Mouse (Mus musculus) liver, embryonic 11.5 days (tissue): Measurements from ENCODE around the gene Mrpl14. TPM values are rescaled to one million over a fixed set of nuclear protein-coding genes. Genes with fewer than 3 reads are reported as not detected.

ENCODE experiments used
- ATAC-seq: fragments of 200-750 bp; cut with Nextera tagmentation; replicated peaks from 2 replicates; pipeline ENCODE4 v1.8.0; 2017; ENCODE audit warnings: moderate number of reproducible peaks, mild to moderate bottlenecking, moderate TSS enrichment, moderate library complexity; ENCODE audit not compliant: low FRiP score
- DNase-seq: peaks from one replicate; pipeline ENCODE4 v3.0.0-alpha.2; 2017; ENCODE audit warnings: low spot score
- H3K27ac ChIP-seq: fragments of 300-500 bp; sonication (generic); 2 replicates; pipeline ENCODE4 v1.5.1; 2014; ENCODE audit warnings: mild to moderate bottlenecking, low read depth, low read length, control low read depth
- H3K27me3 ChIP-seq: fragments of 300-500 bp; sonication (generic); replicated peaks from 2 replicates; pipeline ENCODE4 v1.6.1; 2014; ENCODE audit warnings: low read length, mixed read lengths; ENCODE audit not compliant: control insufficient read depth, insufficient read depth
- H3K36me3 ChIP-seq: fragments of 300-500 bp; sonication (generic); 2 replicates; pipeline ENCODE4 v1.6.1; 2014; ENCODE audit warnings: mild to moderate bottlenecking, low read length, moderate library complexity, mixed read lengths; ENCODE audit not compliant: control insufficient read depth, insufficient read depth
- H3K4me1 ChIP-seq: fragments of 300-500 bp; sonication (generic); replicated peaks from 2 replicates; pipeline ENCODE4 v1.6.1; 2014; ENCODE audit warnings: low read length, mixed read lengths; ENCODE audit not compliant: control insufficient read depth, insufficient read depth
- H3K4me2 ChIP-seq: fragments of 300-500 bp; sonication (generic); 2 replicates; pipeline ENCODE4 v1.6.1; 2014; ENCODE audit warnings: mild to moderate bottlenecking, control low read depth, moderate library complexity
- H3K4me3 ChIP-seq: fragments of 300-500 bp; sonication (generic); 2 replicates; pipeline ENCODE4 v1.5.1; 2014; ENCODE audit warnings: low read depth, low read length, control low read depth
- H3K9ac ChIP-seq: fragments of 300-500 bp; sonication (generic); 2 replicates; pipeline ENCODE4 v1.6.1; 2014; ENCODE audit warnings: low read depth, low read length, control low read depth
- H3K9me3 ChIP-seq: fragments of 300-500 bp; sonication (generic); 2 replicates; pipeline ENCODE4 v1.6.1; 2016; ENCODE audit warnings: low read length, inconsistent platforms, mixed read lengths; ENCODE audit not compliant: control insufficient read depth
- WGBS: fragments of 180-500 bp; shearing (Covaris S2); extraction: QIAGEN DNeasy Blood & Tissue Kit; methylation state at CpG from one replicate; pipeline ENCODE4 v1.1.7; 2014; 5-methylcytosine and 5-hydroxymethylcytosine counted together
- polyA plus RNA-seq: library from polyadenylated mRNA; unstranded; fragments of >200 nt; fragmentation: Nextera tagmentation; extraction: Ambion mirVana; gene quantifications from 2 replicates; pipeline ENCODE4 v1.2.1, GENCODE M21; 2014

The Mrpl14 gene
- polyA plus RNA-seq, 1 experiment from 2014 or later, result 192 TPM

DNA sequence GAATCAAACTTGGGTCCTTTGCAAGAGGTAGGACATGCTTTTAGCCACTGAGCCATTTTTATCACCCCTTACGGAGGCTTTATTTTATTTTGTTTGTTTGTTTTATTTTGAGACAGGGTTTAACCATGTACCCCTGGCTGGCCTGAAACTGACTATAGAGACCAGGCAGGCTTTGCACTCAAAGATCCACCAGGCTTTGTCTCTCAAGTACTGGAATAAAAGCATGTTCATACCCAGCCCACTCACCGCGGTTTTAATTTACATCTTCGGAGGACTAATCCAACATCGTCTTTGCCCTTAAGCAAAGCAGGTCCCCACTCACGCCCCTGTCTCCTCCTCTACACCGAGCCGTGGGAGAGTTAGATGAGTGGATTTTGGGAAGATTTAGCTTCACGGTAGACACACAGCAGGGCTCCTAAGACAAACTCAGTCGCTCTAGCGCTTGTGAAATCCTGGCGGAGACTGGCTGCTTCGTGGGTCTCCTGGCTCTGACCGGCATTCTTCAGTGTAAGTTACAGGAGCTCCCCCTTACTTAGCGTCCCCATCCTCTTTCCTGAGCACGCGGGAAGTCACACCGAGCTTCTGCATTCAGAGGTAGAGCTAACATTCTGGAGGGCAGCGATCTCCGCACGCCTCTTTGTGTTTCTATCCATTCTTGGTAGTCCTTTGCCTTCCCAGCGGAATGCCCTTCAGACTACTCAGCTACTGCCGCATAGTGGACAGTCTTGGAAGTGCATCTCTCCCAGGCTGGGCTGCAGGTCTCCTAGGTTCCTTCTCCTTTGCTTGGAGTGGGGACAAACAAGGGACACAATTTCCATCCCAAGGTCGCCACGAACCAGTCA is 37.8 kb downstream of the Mrpl14 start:
- H3K4me3 ChIP-seq, result peak overlapping the region; percentile 53
- H3K27ac ChIP-seq, result no peak overlapping the region
- H3K36me3 ChIP-seq, result no peaks in the 10 kb centered on the region
- no peaks in the 10 kb centered on the region for H3K27me3 ChIP-seq
- peaks cover 19% of the 10 kb centered on the region for H3K4me1 ChIP-seq
- DNase-seq (peak; percentile 80), ATAC-seq (0 out of 2 replicates have a peak, but pooled peaks have one; percentile 43)
- H3K9ac ChIP-seq, result peak overlapping the region; percentile 66
- no peaks in the 10 kb centered on the region for H3K9me3 ChIP-seq
- H3K4me2 ChIP-seq, result peak overlapping the region; percentile 91
- 8% methylated on average over 25 of the region's 25 CpGs for WGBS

- Histone ChIP-seq H3K27me3 (no peaks in the 10 kb centered on the region; the same call in 1 of the 2 replicates), H3K4me3 (no peak overlapping the region), H3K4me1 (peaks cover 19% of the 10 kb centered on the region), H3K9me3 (no peaks in the 10 kb centered on the region), H3K36me3 (no peaks in the 10 kb centered on the region), H3K4me2 (no peak overlapping the region; the same call in 1 of the 2 replicates), H3K9ac (no peak overlapping the region), H3K27ac (no peak overlapping the region)
- 86% methylated on average over 10 of the region's 10 CpGs for WGBS
- no peak for ATAC-seq
- DNase-seq, result no peak
These were observed 38.4 kb downstream of the Mrpl14 start for GRCm38 (mm10) chr17:45724574-45724921.

GRCm38 (mm10) chr17:45726249-45726648 is 40.1 kb downstream of the Mrpl14 start:
- DNase-seq (no peak), ATAC-seq (peak; percentile 81)
- no peaks in the 10 kb centered on the region for H3K36me3 ChIP-seq
- H3K4me2 ChIP-seq, result peak overlapping the region; percentile 59
- H3K4me3 ChIP-seq, result peak overlapping the region; percentile 10; the same call in 1 of the 2 replicates
- peak overlapping the region; percentile 68 for H3K9ac ChIP-seq
- peak overlapping the region; percentile 79 for H3K27ac ChIP-seq
- H3K27me3 ChIP-seq, result no peaks in the 10 kb centered on the region; the same call in 1 of the 2 replicates
- WGBS, result 39% methylated on average over 7 of the region's 7 CpGs
- H3K9me3 ChIP-seq, result no peaks in the 10 kb centered on the region
- H3K4me1 ChIP-seq, result peaks cover 19% of the 10 kb centered on the region

DNA sequence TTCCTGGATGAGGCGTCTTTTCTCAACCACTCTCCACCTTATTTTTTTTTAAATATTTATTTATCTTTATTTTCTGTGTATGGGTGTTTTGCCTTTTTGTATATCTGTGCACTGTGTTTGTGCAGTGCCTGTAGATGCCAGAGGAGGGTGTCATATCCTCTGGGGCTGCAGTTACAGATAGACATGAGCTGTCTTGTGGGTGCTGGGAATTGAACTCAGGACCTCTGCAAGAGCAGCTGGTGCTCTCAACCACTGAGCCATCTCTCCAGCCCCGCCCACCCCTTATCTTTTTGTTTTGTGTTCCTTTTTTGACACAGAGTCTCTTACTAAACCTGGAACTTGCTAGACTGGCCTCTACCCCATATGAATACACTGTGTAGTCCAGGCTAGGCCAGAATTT is 41.4 kb downstream of the Mrpl14 start:
- no peak for DNase-seq
- no peak overlapping the region for H3K27ac ChIP-seq
- peaks cover 19% of the 10 kb centered on the region for H3K4me1 ChIP-seq
- ATAC-seq, result no peak
- no peak overlapping the region for H3K4me2 ChIP-seq
- WGBS, result 78% methylated on average over 2 of the region's 2 CpGs
- H3K36me3 ChIP-seq, result no peaks in the 10 kb centered on the region
- H3K4me3 ChIP-seq, result no peak overlapping the region
- H3K9ac ChIP-seq, result no peak overlapping the region
- no peaks in the 10 kb centered on the region for H3K9me3 ChIP-seq
- peaks cover 10% of the 10 kb centered on the region for H3K27me3 ChIP-seq

GRCm38 (mm10) chr17:45727983-45728723 is 42.0 kb downstream of the Mrpl14 start:
- ATAC-seq (no peak), DNase-seq (no peak)
- H3K9ac ChIP-seq, result no peak overlapping the region
- H3K36me3 ChIP-seq, result no peaks in the 10 kb centered on the region
- H3K27ac ChIP-seq, result no peak overlapping the region
- H3K4me3 ChIP-seq, result no peak overlapping the region
- H3K4me1 ChIP-seq, result peaks cover 21% of the 10 kb centered on the region
- no peaks in the 10 kb centered on the region for H3K9me3 ChIP-seq
- 68% methylated on average over 8 of the region's 8 CpGs for WGBS
- no peak overlapping the region for H3K4me2 ChIP-seq
- H3K27me3 ChIP-seq, result peaks cover 16% of the 10 kb centered on the region

DNA sequence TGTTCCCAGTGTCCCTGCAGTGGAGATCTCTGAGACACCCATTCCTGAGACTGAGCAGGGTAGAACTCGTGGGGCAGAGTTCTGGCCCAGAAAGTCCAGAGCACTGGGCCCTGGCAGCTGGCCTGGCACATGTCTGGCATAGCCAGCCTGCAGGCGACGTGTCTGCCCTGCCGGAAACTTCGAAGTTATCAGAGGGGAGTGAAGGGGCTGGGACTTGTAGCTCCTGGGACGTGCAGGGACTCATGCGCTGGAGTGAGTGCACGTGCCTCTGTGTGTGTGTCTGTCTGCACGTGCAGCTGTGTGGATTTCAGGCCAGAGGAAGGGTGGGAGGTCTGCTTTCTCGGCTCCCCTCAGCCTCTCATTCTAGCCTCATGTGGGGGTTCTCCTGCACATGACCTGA is 43.3 kb downstream of the Mrpl14 start:
- Histone ChIP-seq H3K4me1 (peaks cover 33% of the 10 kb centered on the region), H3K4me3 (no peak overlapping the region), H3K27ac (no peak overlapping the region; the same call in 1 of the 2 replicates), H3K36me3 (no peaks in the 10 kb centered on the region), H3K9me3 (no peaks in the 10 kb centered on the region), H3K9ac (no peak overlapping the region), H3K4me2 (no peak overlapping the region), H3K27me3 (peaks cover 25% of the 10 kb centered on the region)
- DNase-seq (no peak), ATAC-seq (no peak)
- WGBS, result 56% methylated on average over 10 of the region's 10 CpGs

DNA sequence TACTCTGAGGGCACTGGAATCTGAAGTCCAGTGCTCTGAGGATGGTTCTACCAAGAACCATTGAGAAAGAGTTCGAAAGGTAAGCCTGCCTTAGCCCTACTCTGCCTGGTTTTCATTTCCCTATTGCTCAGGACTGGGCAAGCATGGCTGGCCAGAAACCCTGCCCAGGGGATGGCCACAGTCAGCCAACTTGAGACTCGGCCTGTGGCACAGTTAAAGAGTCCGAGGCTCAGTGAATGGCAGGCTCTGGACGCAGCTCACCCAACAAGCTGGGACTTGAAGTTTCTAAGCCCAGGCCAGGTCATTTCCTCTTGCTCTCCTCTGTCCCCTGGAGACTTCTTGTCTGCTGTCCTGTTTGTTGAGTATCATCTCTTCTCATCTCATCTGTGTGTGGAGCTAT is 44.6 kb downstream of the Mrpl14 start:
- Histone ChIP-seq H3K27me3 (peaks cover 30% of the 10 kb centered on the region), H3K9ac (no peak overlapping the region), H3K4me1 (peaks cover 39% of the 10 kb centered on the region), H3K36me3 (no peaks in the 10 kb centered on the region), H3K4me2 (no peak overlapping the region), H3K9me3 (no peaks in the 10 kb centered on the region), H3K4me3 (no peak overlapping the region), H3K27ac (no peak overlapping the region)
- DNase-seq (no peak), ATAC-seq (no peak)
- WGBS, result 78% methylated on average over 4 of the region's 4 CpGs

- DNase-seq, result peak; percentile 83
- H3K9me3 ChIP-seq, result no peaks in the 10 kb centered on the region
- peaks cover 30% of the 10 kb centered on the region for H3K27me3 ChIP-seq
- no peak overlapping the region for H3K4me3 ChIP-seq
- no peaks in the 10 kb centered on the region for H3K36me3 ChIP-seq
- H3K4me1 ChIP-seq, result peaks cover 37% of the 10 kb centered on the region
- ATAC-seq, result no peak
- 26% methylated on average over 9 of the region's 9 CpGs for WGBS
- H3K27ac ChIP-seq, result no peak overlapping the region
- H3K4me2 ChIP-seq, result no peak overlapping the region
- no peak overlapping the region for H3K9ac ChIP-seq
These were observed 45.2 kb downstream of the Mrpl14 start for GRCm38 (mm10) chr17:45731172-45731864.
